Mouse (Mus musculus) kidney, adult 2 months (tissue): ENCODE data around the gene Flt1. TPM values are rescaled to one million over a fixed set of nuclear protein-coding genes. Genes with fewer than 3 reads are reported as not detected.
A peak's percentile ranks its signal among the peaks of the same experiment; 100 is the strongest.

Source experiments
- DNase-seq: peaks from one replicate; pipeline ENCODE4 v3.0.0; 2021
- H3K27ac ChIP-seq: fragments of 200-500 bp; 2 replicates; pipeline ENCODE4 v1.5.1; 2012; ENCODE audit warnings: low read depth, low read length, control low read depth, inconsistent platforms; ENCODE audit not compliant: insufficient read depth
- H3K27me3 ChIP-seq: fragments of 200-500 bp; replicated peaks from 2 replicates; pipeline ENCODE4 v1.6.1; 2012; ENCODE audit warnings: mild to moderate bottlenecking, moderate library complexity, low read length, inconsistent platforms; ENCODE audit not compliant: control insufficient read depth, insufficient read depth
- H3K36me3 ChIP-seq: fragments of 200-500 bp; 2 replicates; pipeline ENCODE4 v1.6.1; 2012; ENCODE audit warnings: mild to moderate bottlenecking, moderate library complexity, low read length, inconsistent platforms; ENCODE audit not compliant: control insufficient read depth, insufficient read depth
- H3K4me1 ChIP-seq: fragments of 200-500 bp; 2 replicates; pipeline ENCODE4 v1.6.1; 2011; ENCODE audit warnings: low read length; ENCODE audit not compliant: control insufficient read depth, insufficient read depth
- H3K4me3 ChIP-seq: fragments of 200-500 bp; 2 replicates; pipeline ENCODE4 v1.5.1; 2011; ENCODE audit warnings: mild to moderate bottlenecking, low read depth, low read length, control low read depth; ENCODE audit not compliant: insufficient read depth
- CTCF ChIP-seq: fragments of 200-500 bp; conservative IDR thresholded peaks from 2 replicates; pipeline ENCODE4 v1.5.1; 2011; ENCODE audit warnings: low read depth, mild to moderate bottlenecking, control low read depth, low read length, moderate library complexity, mixed read lengths; ENCODE audit not compliant: insufficient read depth, insufficient read length
- POLR2A ChIP-seq: fragments of 200-500 bp; IDR thresholded peaks from one replicate; pipeline ENCODE4 v1.6.1; 2011; ENCODE audit warnings: low read depth, low read length, control low read depth
- WGBS: fragments of 180-500 bp; shearing (Covaris S2); methylation state at CpG from one replicate; pipeline ENCODE4 v1.1.7; 2018; 5-methylcytosine and 5-hydroxymethylcytosine counted together
- polyA plus RNA-seq: library from polyadenylated mRNA; depleted of rRNA; stranded (reverse); fragments of >200 nt; gene quantifications from 2 replicates; pipeline ENCODE4 v1.2.3, GENCODE M21; 2012

Flt1 gene
- polyA plus RNA-seq, 1 experiment: 17.5 TPM

- peak; percentile 82 for DNase-seq
- TF ChIP-seq POLR2A (no peak), CTCF (peak; percentile 80)
- Histone ChIP-seq H3K27me3 (no peaks in the 10 kb centered on the region), H3K27ac (peak overlapping the region; percentile 65), H3K36me3 (no peaks in the 10 kb centered on the region), H3K4me3 (no peak overlapping the region), H3K4me1 (no peaks in the 10 kb centered on the region)
- 21% methylated on average over 14 of the region's 14 CpGs for WGBS
Observed at GRCm38 (mm10) chr5:147583702-147584298, 142.0 kb downstream of the Flt1 start.

GRCm38 (mm10) chr5:147580181-147580580 is 145.6 kb downstream of the Flt1 start:
- Histone ChIP-seq H3K36me3 (no peaks in the 10 kb centered on the region), H3K4me1 (no peaks in the 10 kb centered on the region), H3K27me3 (no peaks in the 10 kb centered on the region; the same call in 1 of the 2 replicates), H3K4me3 (no peak overlapping the region), H3K27ac (peak overlapping the region; percentile 39)
- TF ChIP-seq POLR2A (no peak), CTCF (no peak)
- WGBS: 67% methylated on average over 13 of the region's 13 CpGs
- DNase-seq: peak; percentile 69

GRCm38 (mm10) chr5:147579691-147580090 is 146.1 kb downstream of the Flt1 start:
- 79% methylated on average over 8 of the region's 8 CpGs for WGBS

GRCm38 (mm10) chr5:147579148-147579547 is 146.7 kb downstream of the Flt1 start:
- no peak for DNase-seq
- TF ChIP-seq CTCF: 0 out of 2 replicates have a peak, but pooled peaks have one; percentile 16
- no peak for TF ChIP-seq POLR2A
- no peak overlapping the region for H3K4me3 ChIP-seq
- H3K36me3 ChIP-seq: no peaks in the 10 kb centered on the region
- 90% methylated on average over 7 of the region's 7 CpGs for WGBS
- H3K27me3 ChIP-seq: no peaks in the 10 kb centered on the region; the same call in 1 of the 2 replicates
- no peaks in the 10 kb centered on the region for H3K4me1 ChIP-seq
- H3K27ac ChIP-seq: no peak overlapping the region

More at GRCm38 (mm10) chr5:147579691-147580090, 146.1 kb downstream of the Flt1 start:
- Histone ChIP-seq H3K27me3 (no peaks in the 10 kb centered on the region; the same call in 1 of the 2 replicates), H3K36me3 (no peaks in the 10 kb centered on the region), H3K4me1 (no peaks in the 10 kb centered on the region), H3K4me3 (no peak overlapping the region), H3K27ac (peak overlapping the region; percentile 39)
- no peak for TF ChIP-seq CTCF
- TF ChIP-seq POLR2A: no peak
- DNase-seq: peak; percentile 52

- H3K4me1 ChIP-seq: no peaks in the 10 kb centered on the region
- DNase-seq: no peak
- H3K4me3 ChIP-seq: no peak overlapping the region
- 52% methylated on average over 6 of the region's 6 CpGs for WGBS
- TF ChIP-seq POLR2A (no peak), CTCF (no peak)
- no peaks in the 10 kb centered on the region for H3K36me3 ChIP-seq
- H3K27ac ChIP-seq: no peak overlapping the region
- no peaks in the 10 kb centered on the region; the same call in 1 of the 2 replicates for H3K27me3 ChIP-seq
Observed at GRCm38 (mm10) chr5:147577003-147577402, 148.8 kb downstream of the Flt1 start.

GRCm38 (mm10) chr5:147574517-147574916 is 151.3 kb downstream of the Flt1 start:
- Histone ChIP-seq H3K36me3 (no peaks in the 10 kb centered on the region), H3K27ac (no peak overlapping the region), H3K4me1 (no peaks in the 10 kb centered on the region), H3K27me3 (no peaks in the 10 kb centered on the region; the same call in 1 of the 2 replicates), H3K4me3 (no peak overlapping the region)
- TF ChIP-seq CTCF: 0 out of 2 replicates have a peak, but pooled peaks have one; percentile 2
- no peak for TF ChIP-seq POLR2A
- peak; percentile 87 for DNase-seq
- WGBS: 60% methylated on average over 8 of the region's 8 CpGs

GRCm38 (mm10) chr5:147573555-147573954 is 152.3 kb downstream of the Flt1 start:
- H3K36me3 ChIP-seq: no peaks in the 10 kb centered on the region
- H3K27me3 ChIP-seq: no peaks in the 10 kb centered on the region; the same call in 1 of the 2 replicates
- H3K27ac ChIP-seq: no peak overlapping the region
- H3K4me3 ChIP-seq: no peak overlapping the region
- TF ChIP-seq POLR2A: no peak
- TF ChIP-seq CTCF: no peak
- 97% methylated on average over 1 of the region's 1 CpGs for WGBS
- no peaks in the 10 kb centered on the region for H3K4me1 ChIP-seq
- no peak for DNase-seq

GRCm38 (mm10) chr5:147572695-147573094 is 153.1 kb downstream of the Flt1 start:
- no peaks in the 10 kb centered on the region; the same call in 1 of the 2 replicates for H3K27me3 ChIP-seq
- no peak overlapping the region for H3K4me3 ChIP-seq
- DNase-seq: no peak
- TF ChIP-seq CTCF (no peak), POLR2A (no peak)
- no peaks in the 10 kb centered on the region for H3K36me3 ChIP-seq
- 89% methylated on average over 7 of the region's 7 CpGs for WGBS
- H3K27ac ChIP-seq: no peak overlapping the region
- no peaks in the 10 kb centered on the region for H3K4me1 ChIP-seq
